9 mouse cellular contexts compared by ENCODE assay signal in the genomic region with DNA sequence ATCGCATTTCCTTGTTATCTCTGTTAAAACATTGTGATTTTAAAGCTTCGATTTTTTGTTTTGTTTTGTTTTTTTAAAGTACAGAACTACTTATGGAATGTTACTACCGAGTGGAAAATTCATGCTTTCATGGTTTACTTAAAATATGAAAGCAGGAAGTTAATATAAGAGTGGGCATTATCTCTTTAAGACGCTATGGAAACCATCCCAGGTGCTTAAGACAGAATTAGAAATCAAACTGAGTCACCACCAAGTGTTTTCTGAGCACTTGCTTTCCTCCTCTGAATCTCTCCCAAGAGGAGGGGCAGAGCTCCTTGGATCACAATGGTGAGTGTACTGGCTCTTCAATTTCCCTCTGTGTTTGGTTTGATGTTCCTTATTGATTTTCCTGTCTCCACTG. TPM values are rescaled to one million over a fixed set of nuclear protein-coding genes. Genes with fewer than 3 reads are reported as not detected.
DNase-seq lines count a peak whose midpoint lies in the region; ATAC-seq and TF ChIP-seq lines count a peak whose summit lies in the region.
"Had no signal": no experiment of that assay in that cellular context is flagged by ENCODE, and none has a peak within 500 bp of the region (broad histone marks: within the 10 kb centered on the region; RNA-seq: fewer than 3 reads in every experiment).

No protein-coding gene starts in this region.

- no peak for TF ChIP-seq POLR2A in myocyte (IDR thresholded peaks at IDR 0.05; ENCODE audit: insufficient read length, low read depth)

- ATAC-seq in megakaryocyte, adult 5-6 weeks (ENCODE audit: poor library complexity, severe bottlenecking) = no peak
- ATAC-seq in megakaryocyte progenitor cell, adult 5-6 weeks (replicated peaks; ENCODE audit: poor library complexity) = no peak

- 82% methylated on average over 4 of the region's 4 CpGs for WGBS in heart, embryonic 10.5 days

- DNase-seq in heart, embryonic 10.5 days (ENCODE audit: low spot score) = no peak
- no peak for DNase-seq in heart, adult 9 months (ENCODE audit: low spot score in 2 of 2)
- DNase-seq in brain, adult 2 months (ENCODE audit: low read depth, low spot score) = peak; percentile 22
- DNase-seq in adrenal gland, postnatal 25 days = no peak

- no peak overlapping the region for H3K27ac ChIP-seq in heart, embryonic 10.5 days

- H3K27me3 ChIP-seq in heart, embryonic 10.5 days (ENCODE audit: insufficient read depth, poor library complexity, severe bottlenecking) = no peaks in the 10 kb centered on the region
- no peaks in the 10 kb centered on the region for H3K27me3 ChIP-seq in megakaryocyte, embryonic 14.5 days (replicated peaks)
- H3K27me3 ChIP-seq in myocyte (ENCODE audit: control insufficient read depth, insufficient read depth, insufficient read length) = no peaks in the 10 kb centered on the region

- H3K4me1 ChIP-seq in heart, embryonic 10.5 days = 0 out of 2 replicates have a peak, but pooled peaks cover 4% of the 10 kb centered on the region
- no peaks in the 10 kb centered on the region for H3K4me1 ChIP-seq in megakaryocyte, embryonic 14.5 days

- peaks cover 2% of the 10 kb centered on the region; the same call in 1 of the 2 replicates for H3K36me3 ChIP-seq in heart, embryonic 10.5 days
- H3K36me3 ChIP-seq in megakaryocyte, embryonic 14.5 days (replicated peaks; ENCODE audit: low read length) = no peaks in the 10 kb centered on the region
- no peaks in the 10 kb centered on the region for H3K36me3 ChIP-seq in myocyte (ENCODE audit: control insufficient read depth, insufficient read depth)

- peak overlapping the region; percentile 49 for H3K4me2 ChIP-seq in myocyte (ENCODE audit: low read depth)

- H3ac ChIP-seq in myocyte (ENCODE audit: control insufficient read depth, insufficient read length) = no peak overlapping the region

- H3K79me2 ChIP-seq in myocyte (ENCODE audit: control insufficient read depth, insufficient read depth) = no peaks in the 10 kb centered on the region

- peaks cover 5% of the 10 kb centered on the region; the same call in 1 of the 2 replicates for H3K9me3 ChIP-seq in heart, embryonic 10.5 days
- peaks cover 4% of the 10 kb centered on the region; the same call in 1 of the 2 replicates for H3K9me3 ChIP-seq in megakaryocyte, embryonic 14.5 days

- peak overlapping the region; percentile 76; the same call in 1 of the 2 replicates for H3K4me3 ChIP-seq in heart, embryonic 10.5 days
- H3K4me3 ChIP-seq in megakaryocyte, embryonic 14.5 days (replicated peaks) = peak overlapping the region; percentile 78
- no peak overlapping the region for H3K4me3 ChIP-seq in myocyte

TF ChIP-seq in myocyte, 11 proteins besides CTCF, POLR2A, EP300 and RAD21:
- TF ChIP-seq TCF3 (IDR thresholded peaks at IDR 0.05; ENCODE audit: insufficient read length, low read depth) = no peak
- no peak for TF ChIP-seq POLR2AphosphoS2 (IDR thresholded peaks at IDR 0.05; ENCODE audit: insufficient read length, low read depth)
- TF ChIP-seq MYOD1 (IDR thresholded peaks at IDR 0.05; ENCODE audit: control insufficient read depth in 1 of 3, insufficient read length in 2 of 3, low read depth in 2 of 3) = no peak
- TF ChIP-seq REST (IDR thresholded peaks at IDR 0.05; ENCODE audit: insufficient read depth, insufficient read length) = no peak
- no peak for TF ChIP-seq MYOG (IDR thresholded peaks at IDR 0.05; ENCODE audit: control insufficient read depth in 1 of 3, insufficient read depth in 1 of 3, insufficient read length in 2 of 3, low read depth in 2 of 3)
- TF ChIP-seq E2F4 (IDR thresholded peaks at IDR 0.05; ENCODE audit: insufficient read depth) = no peak

RNA-seq across cellular contexts. Expression of a gene that starts 0.6 kb away (rescaled TPM):
- 2.1 and 2.6 TPM in 2 replicates for polyA plus RNA-seq in heart, embryonic 10.5 days (2016; fragmentation: Nextera tagmentation; extraction: Ambion mirVana)
- 0.18 TPM in 1 of 2 replicates, not detected in the other for polyA plus RNA-seq in megakaryocyte, embryonic 14.5 days (2012; ENCODE audit: insufficient read depth, low replicate concordance)
- 15.1 and 16.9 TPM in 2 replicates for total RNA-seq in megakaryocyte, adult 5-6 weeks (2015)
- total RNA-seq in megakaryocyte, adult 5-6 weeks (2017) = 19.1 and 21.4 TPM in 2 replicates
- polyA plus RNA-seq in myocyte (2012; fragmentation: generic; extraction: Trizol) = 0.86 TPM
- 14.6 and 16.7 TPM in 2 replicates for total RNA-seq in megakaryocyte progenitor cell, adult 5-6 weeks (2015)
- 14.6 and 15.4 TPM in 2 replicates for total RNA-seq in megakaryocyte progenitor cell, adult 5-6 weeks (2017)
- 8.3 and 9.5 TPM in 2 replicates for total RNA-seq in adrenal gland, postnatal 25 days (2021)

RNA-seq across cellular contexts. Expression of a gene that starts 27.5 kb away (rescaled TPM):
- polyA plus RNA-seq in heart, embryonic 10.5 days (2016; fragmentation: Nextera tagmentation; extraction: Ambion mirVana) = not detected in 2 replicates
- polyA plus RNA-seq in megakaryocyte, embryonic 14.5 days (2012; ENCODE audit: insufficient read depth, low replicate concordance) = not detected in 2 replicates
- total RNA-seq in megakaryocyte, adult 5-6 weeks (2015) = not detected in 2 replicates
- not detected in 2 replicates for total RNA-seq in megakaryocyte, adult 5-6 weeks (2017)
- 0.30 TPM for polyA plus RNA-seq in myocyte (2012; fragmentation: generic; extraction: Trizol)
- 2.3 TPM in 1 of 2 replicates, not detected in the other for total RNA-seq in megakaryocyte progenitor cell, adult 5-6 weeks (2015)
- total RNA-seq in megakaryocyte progenitor cell, adult 5-6 weeks (2017) = not detected in 2 replicates
- total RNA-seq in adrenal gland, postnatal 25 days (2021) = 1.4 TPM in 1 of 2 replicates, not detected in the other
- polyA plus RNA-seq: testis, adult 2 months had no signal

RNA-seq across cellular contexts. Expression of a gene that starts 27.5 kb away (rescaled TPM):
- 1.2 and 2.3 TPM in 2 replicates for polyA plus RNA-seq in heart, embryonic 10.5 days (2016; fragmentation: Nextera tagmentation; extraction: Ambion mirVana)
- 0.26 TPM in 1 of 2 replicates, not detected in the other for polyA plus RNA-seq in megakaryocyte, embryonic 14.5 days (2012; ENCODE audit: insufficient read depth, low replicate concordance)
- total RNA-seq in megakaryocyte, adult 5-6 weeks (2015) = 13.8 and 17.5 TPM in 2 replicates
- total RNA-seq in megakaryocyte, adult 5-6 weeks (2017) = 7.7 and 21.3 TPM in 2 replicates
- polyA plus RNA-seq in myocyte (2012; fragmentation: generic; extraction: Trizol) = 0.88 TPM
- 8.5 and 14.1 TPM in 2 replicates for total RNA-seq in megakaryocyte progenitor cell, adult 5-6 weeks (2015)
- total RNA-seq in megakaryocyte progenitor cell, adult 5-6 weeks (2017) = 9.3 and 13.5 TPM in 2 replicates
- 5.5 and 7.7 TPM in 2 replicates for total RNA-seq in adrenal gland, postnatal 25 days (2021)

RNA-seq across cellular contexts. Expression of a gene that starts 56.5 kb away (rescaled TPM):
- 11.4 and 11.7 TPM in 2 replicates for polyA plus RNA-seq in heart, embryonic 10.5 days (2016; fragmentation: Nextera tagmentation; extraction: Ambion mirVana)
- polyA plus RNA-seq in megakaryocyte, embryonic 14.5 days (2012; ENCODE audit: insufficient read depth, low replicate concordance) = 0.09 TPM in 1 of 2 replicates, not detected in the other
- 13.2 and 17.5 TPM in 2 replicates for total RNA-seq in megakaryocyte, adult 5-6 weeks (2015)
- total RNA-seq in megakaryocyte, adult 5-6 weeks (2017) = 16.3 and 18.7 TPM in 2 replicates
- 0.68 TPM for polyA plus RNA-seq in myocyte (2012; fragmentation: generic; extraction: Trizol)
- total RNA-seq in megakaryocyte progenitor cell, adult 5-6 weeks (2015) = 14.2 and 15.3 TPM in 2 replicates
- total RNA-seq in megakaryocyte progenitor cell, adult 5-6 weeks (2017) = 11.5 and 21.2 TPM in 2 replicates
- total RNA-seq in adrenal gland, postnatal 25 days (2021) = 8.6 and 8.9 TPM in 2 replicates
